Mouse (Mus musculus): ENCODE measurements around the gene Kcnk15. TPM values are rescaled to one million over a fixed set of nuclear protein-coding genes. Genes with fewer than 3 reads are reported as not detected.
A peak's percentile ranks its signal among the peaks of the same experiment; 100 is the strongest.

The Kcnk15 gene
- polyA plus RNA-seq, 1 experiment from 2014 or later: 0.30 TPM

DNA sequence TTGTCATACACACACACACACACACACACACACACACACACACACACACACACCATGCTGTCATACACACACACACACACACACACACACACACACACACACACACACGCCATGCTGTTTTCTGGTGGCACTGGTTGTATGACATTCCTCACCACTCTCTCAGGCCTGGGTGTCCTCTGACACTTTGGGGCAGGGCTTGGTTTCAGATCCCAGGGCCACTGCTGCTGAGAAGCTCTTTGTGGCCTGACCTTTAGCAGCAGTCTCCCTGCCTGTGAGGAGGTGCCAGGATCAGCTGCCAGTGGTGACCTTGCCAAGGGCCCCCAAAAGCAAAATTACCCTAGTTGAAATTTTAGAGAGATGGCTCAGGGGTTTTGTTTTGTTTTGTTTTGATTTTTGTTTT, 27.6 kb upstream of the Kcnk15 start:
- no peak overlapping the region for H3K9ac ChIP-seq (ENCODE audit: low read depth, low read length)
- H3K36me3 ChIP-seq (ENCODE audit: control insufficient read depth, insufficient read depth, low read length): no peaks in the 10 kb centered on the region
- 76% methylated on average over 1 of the region's 1 CpGs for WGBS
- H3K27me3 ChIP-seq (replicated peaks; ENCODE audit: control insufficient read depth, insufficient read depth, low read length): no peaks in the 10 kb centered on the region
- H3K4me1 ChIP-seq (ENCODE audit: control insufficient read depth, insufficient read depth, low read depth, low read length): no peaks in the 10 kb centered on the region
- H3K4me3 ChIP-seq (ENCODE audit: low read length): no peak overlapping the region
- ATAC-seq: no peak
- H3K9me3 ChIP-seq (ENCODE audit: control insufficient read depth, low read length): no peaks in the 10 kb centered on the region
- H3K27ac ChIP-seq (ENCODE audit: low read depth, low read length): no peak overlapping the region
- no peak overlapping the region for H3K4me2 ChIP-seq (ENCODE audit: low read length)

DNA sequence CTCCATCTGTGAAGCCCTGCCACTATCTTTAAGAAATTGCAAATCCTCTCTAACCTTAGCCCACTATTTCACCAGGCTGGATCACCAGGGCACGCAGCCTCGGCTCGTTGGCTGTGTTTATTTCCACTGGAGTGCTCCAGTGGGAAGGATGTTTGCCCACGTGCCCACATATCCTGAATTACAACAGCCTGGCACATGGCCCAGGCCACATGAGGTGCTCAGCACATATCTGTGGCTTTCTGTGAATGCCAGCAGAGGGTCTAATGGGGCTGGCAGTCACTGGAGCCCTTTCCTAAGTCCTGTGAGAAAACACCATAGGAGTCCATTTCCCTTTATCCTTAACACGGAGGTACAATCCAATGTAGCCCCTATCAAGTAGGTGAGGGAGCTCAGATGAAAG, 27.0 kb upstream of the Kcnk15 start:
- no peak for ATAC-seq
- Histone ChIP-seq H3K4me3 (ENCODE audit: low read length) (no peak overlapping the region), H3K27me3 (replicated peaks; ENCODE audit: control insufficient read depth, insufficient read depth, low read length) (no peaks in the 10 kb centered on the region), H3K4me1 (ENCODE audit: control insufficient read depth, insufficient read depth, low read depth, low read length) (no peaks in the 10 kb centered on the region), H3K36me3 (ENCODE audit: control insufficient read depth, insufficient read depth, low read length) (no peaks in the 10 kb centered on the region), H3K27ac (ENCODE audit: low read depth, low read length) (no peak overlapping the region), H3K9me3 (ENCODE audit: control insufficient read depth, low read length) (no peaks in the 10 kb centered on the region), H3K4me2 (ENCODE audit: low read length) (no peak overlapping the region), H3K9ac (ENCODE audit: low read depth, low read length) (no peak overlapping the region)
- WGBS: 51% methylated on average over 5 of the region's 5 CpGs

DNA sequence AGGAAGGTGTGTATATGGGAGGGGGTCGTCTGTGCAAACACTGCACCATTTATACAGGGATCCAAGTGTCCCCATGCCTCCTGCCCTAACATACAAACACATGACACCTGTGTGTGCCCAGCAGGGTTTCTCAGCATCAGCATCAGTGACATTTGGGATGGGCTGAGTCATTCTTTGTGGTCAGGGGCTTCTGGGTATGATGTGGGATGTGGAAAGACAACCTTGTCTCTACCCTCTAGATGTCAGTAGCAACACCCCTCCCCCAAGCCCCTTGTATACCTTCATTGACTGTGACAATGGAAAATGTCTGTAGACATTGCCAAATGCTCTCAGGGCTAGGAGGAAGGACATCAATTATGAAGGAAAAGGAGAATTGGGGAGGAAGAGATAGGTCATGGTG, 22.3 kb upstream of the Kcnk15 start:
- Histone ChIP-seq H3K36me3 (ENCODE audit: control insufficient read depth, insufficient read depth, low read length) (no peaks in the 10 kb centered on the region), H3K4me2 (ENCODE audit: low read length) (no peak overlapping the region), H3K27ac (ENCODE audit: low read depth, low read length) (no peak overlapping the region), H3K4me1 (ENCODE audit: control insufficient read depth, insufficient read depth, low read depth, low read length) (no peaks in the 10 kb centered on the region), H3K9me3 (ENCODE audit: control insufficient read depth, low read length) (no peaks in the 10 kb centered on the region), H3K27me3 (replicated peaks; ENCODE audit: control insufficient read depth, insufficient read depth, low read length) (no peaks in the 10 kb centered on the region), H3K9ac (ENCODE audit: low read depth, low read length) (no peak overlapping the region), H3K4me3 (ENCODE audit: low read length) (no peak overlapping the region)
- ATAC-seq: no peak
- 50% methylated on average over 1 of the region's 1 CpGs for whole genome bisulfite sequencing

DNA sequence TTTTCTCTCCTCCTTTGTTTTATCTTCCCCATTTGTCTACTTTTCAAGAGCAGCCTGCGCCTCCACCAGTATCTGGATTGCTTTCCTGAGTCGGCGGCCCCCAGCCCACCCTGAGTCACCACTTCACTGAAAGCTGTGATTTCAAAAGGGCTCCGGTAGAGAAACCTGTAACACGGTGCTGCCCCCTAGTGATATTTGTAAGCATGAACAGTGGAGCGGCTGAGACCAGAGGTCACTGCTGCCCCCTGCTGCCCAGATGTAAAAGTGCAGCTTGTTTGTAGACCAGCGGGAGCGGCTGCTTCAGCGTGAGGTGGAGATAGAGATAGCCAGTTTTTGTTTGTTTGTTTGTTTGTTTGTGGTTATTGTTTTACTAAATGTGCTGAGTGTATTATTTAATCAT, 15.4 kb upstream of the Kcnk15 start:
- H3K27ac ChIP-seq (ENCODE audit: low read depth, low read length): no peak overlapping the region
- 29% methylated on average over 9 of the region's 9 CpGs for WGBS
- H3K4me2 ChIP-seq (ENCODE audit: low read length): no peak overlapping the region
- no peak overlapping the region for H3K4me3 ChIP-seq (ENCODE audit: low read length)
- H3K27me3 ChIP-seq (replicated peaks; ENCODE audit: control insufficient read depth, insufficient read depth, low read length): no peaks in the 10 kb centered on the region
- no peaks in the 10 kb centered on the region for H3K36me3 ChIP-seq (ENCODE audit: control insufficient read depth, insufficient read depth, low read length)
- H3K9ac ChIP-seq (ENCODE audit: low read depth, low read length): no peak overlapping the region
- H3K9me3 ChIP-seq (ENCODE audit: control insufficient read depth, low read length): 0 out of 2 replicates have a peak, but pooled peaks cover 2% of the 10 kb centered on the region
- no peaks in the 10 kb centered on the region for H3K4me1 ChIP-seq (ENCODE audit: control insufficient read depth, insufficient read depth, low read depth, low read length)
- ATAC-seq: peak; percentile 70

DNA sequence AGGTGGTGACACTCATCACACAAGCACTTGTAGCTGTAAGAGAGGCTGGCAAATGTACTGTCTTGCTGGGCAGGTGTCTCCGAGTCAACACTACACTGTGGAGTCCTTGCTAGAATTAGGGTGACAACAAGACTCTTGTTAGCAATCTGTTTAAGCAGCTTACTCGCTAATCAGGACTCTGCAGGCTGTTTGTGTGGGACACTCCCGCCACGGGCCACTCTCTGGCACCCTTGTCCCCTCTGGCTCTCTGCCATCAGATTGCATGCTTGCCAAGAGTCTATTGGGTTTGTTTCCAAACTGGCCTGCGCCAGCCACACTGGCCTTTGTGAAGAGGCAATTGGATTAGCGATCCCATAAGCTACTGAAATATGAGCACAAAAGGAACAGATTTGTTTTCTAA, 13.9 kb upstream of the Kcnk15 start:
- Histone ChIP-seq H3K4me2 (ENCODE audit: low read length) (no peak overlapping the region), H3K9ac (ENCODE audit: low read depth, low read length) (no peak overlapping the region), H3K36me3 (ENCODE audit: control insufficient read depth, insufficient read depth, low read length) (no peaks in the 10 kb centered on the region), H3K4me3 (ENCODE audit: low read length) (no peak overlapping the region), H3K9me3 (ENCODE audit: control insufficient read depth, low read length) (0 out of 2 replicates have a peak, but pooled peaks cover 2% of the 10 kb centered on the region), H3K27me3 (replicated peaks; ENCODE audit: control insufficient read depth, insufficient read depth, low read length) (no peaks in the 10 kb centered on the region), H3K4me1 (ENCODE audit: control insufficient read depth, insufficient read depth, low read depth, low read length) (no peaks in the 10 kb centered on the region), H3K27ac (ENCODE audit: low read depth, low read length) (no peak overlapping the region)
- peak; percentile 71 for ATAC-seq
- 36% methylated on average over 6 of the region's 6 CpGs for WGBS

DNA sequence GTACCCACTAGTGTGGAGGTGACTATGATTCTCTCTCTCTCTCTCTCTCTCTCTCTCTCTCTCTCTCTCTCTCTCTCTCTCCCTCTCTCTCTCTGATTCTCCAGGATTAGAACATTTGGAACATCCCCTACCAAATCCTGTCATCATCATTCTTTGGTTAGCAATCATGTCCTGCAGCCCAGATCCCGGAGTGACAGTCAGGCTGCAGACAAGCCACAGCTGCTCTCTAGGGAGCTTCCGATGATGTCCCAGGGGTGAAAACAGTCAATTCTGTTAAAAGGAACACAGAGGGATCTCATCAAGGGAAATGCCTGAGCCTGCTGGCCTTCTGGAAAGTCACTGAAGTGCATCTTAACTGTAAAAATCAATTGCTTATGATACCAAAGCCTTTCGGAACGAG, 11.4 kb upstream of the Kcnk15 start:
- H3K4me1 ChIP-seq (ENCODE audit: control insufficient read depth, insufficient read depth, low read depth, low read length): no peaks in the 10 kb centered on the region
- no peaks in the 10 kb centered on the region for H3K36me3 ChIP-seq (ENCODE audit: control insufficient read depth, insufficient read depth, low read length)
- H3K27me3 ChIP-seq (replicated peaks; ENCODE audit: control insufficient read depth, insufficient read depth, low read length): no peaks in the 10 kb centered on the region
- no peaks in the 10 kb centered on the region for H3K9me3 ChIP-seq (ENCODE audit: control insufficient read depth, low read length)
- no peak for ATAC-seq
- WGBS: 66% methylated on average over 4 of the region's 4 CpGs
- no peak overlapping the region for H3K4me2 ChIP-seq (ENCODE audit: low read length)
- H3K4me3 ChIP-seq (ENCODE audit: low read length): no peak overlapping the region
- H3K9ac ChIP-seq (ENCODE audit: low read depth, low read length): no peak overlapping the region
- H3K27ac ChIP-seq (ENCODE audit: low read depth, low read length): no peak overlapping the region

DNA sequence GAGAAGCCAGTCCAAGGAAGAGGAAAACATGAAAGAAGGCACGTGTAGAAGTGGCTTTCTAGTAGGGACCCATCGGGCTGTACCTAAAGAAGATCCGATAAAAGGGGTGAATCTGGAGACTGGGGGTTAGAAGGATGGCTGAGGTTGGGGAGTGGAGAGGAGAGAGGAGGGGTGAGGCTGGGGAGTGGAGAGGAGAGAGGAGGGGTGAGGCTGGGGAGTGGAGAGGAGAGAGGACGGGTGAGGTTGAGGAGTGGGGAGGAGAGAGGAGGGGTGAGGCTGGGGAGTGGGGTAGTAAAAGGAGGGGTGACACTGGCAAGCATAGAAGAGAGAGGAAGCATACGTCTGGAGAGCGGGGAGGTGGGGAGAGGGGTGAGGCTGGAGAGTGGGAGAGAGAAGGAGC, 3.8 kb downstream of the Kcnk15 start:
- Histone ChIP-seq H3K4me3 (ENCODE audit: low read length) (no peak overlapping the region), H3K27me3 (replicated peaks; ENCODE audit: control insufficient read depth, insufficient read depth, low read length) (peaks cover 44% of the 10 kb centered on the region), H3K4me1 (ENCODE audit: control insufficient read depth, insufficient read depth, low read depth, low read length) (peaks cover 6% of the 10 kb centered on the region; the same call in 1 of the 2 replicates), H3K36me3 (ENCODE audit: control insufficient read depth, insufficient read depth, low read length) (no peaks in the 10 kb centered on the region), H3K9ac (ENCODE audit: low read depth, low read length) (no peak overlapping the region), H3K4me2 (ENCODE audit: low read length) (no peak overlapping the region), H3K9me3 (ENCODE audit: control insufficient read depth, low read length) (no peaks in the 10 kb centered on the region), H3K27ac (ENCODE audit: low read depth, low read length) (no peak overlapping the region)
- WGBS: 83% methylated on average over 6 of the region's 6 CpGs
- ATAC-seq: no peak

DNA sequence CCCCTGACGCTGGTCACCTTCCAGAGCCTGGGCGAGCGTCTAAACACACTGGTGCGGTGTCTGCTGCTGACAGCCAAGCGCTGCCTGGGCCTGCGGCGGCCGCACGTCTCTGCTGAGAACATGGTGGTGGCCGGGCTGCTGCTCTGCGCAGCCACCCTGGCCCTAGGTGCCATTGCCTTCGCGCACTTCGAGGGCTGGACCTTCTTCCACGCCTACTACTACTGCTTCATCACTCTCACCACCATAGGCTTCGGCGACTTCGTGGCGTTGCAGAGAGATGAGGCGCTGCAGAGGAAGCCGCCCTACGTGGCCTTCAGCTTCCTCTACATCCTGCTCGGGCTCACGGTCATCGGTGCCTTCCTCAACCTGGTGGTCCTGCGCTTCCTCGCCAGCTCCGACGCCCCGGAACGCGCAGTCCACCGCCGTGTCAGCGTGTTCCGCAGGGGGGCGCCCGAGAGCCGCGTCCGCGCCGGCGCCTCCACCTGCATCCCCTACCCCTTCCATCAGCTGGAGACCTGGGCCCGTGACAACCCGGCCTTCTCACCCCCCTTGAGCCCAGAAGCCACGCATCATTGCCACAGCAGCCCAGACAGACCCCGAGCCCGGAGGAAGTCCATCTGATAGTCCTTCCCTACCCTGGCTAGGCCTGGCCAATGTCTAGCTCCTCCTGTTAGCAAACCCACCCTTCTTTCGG, 5.0 kb downstream of the Kcnk15 start:
- Histone ChIP-seq H3K27ac (ENCODE audit: low read depth, low read length) (no peak overlapping the region), H3K4me3 (ENCODE audit: low read length) (peak overlapping the region; percentile 9; the same call in 1 of the 2 replicates), H3K9ac (ENCODE audit: low read depth, low read length) (peak overlapping the region; percentile 34), H3K4me2 (ENCODE audit: low read length) (peak overlapping the region; percentile 49), H3K4me1 (ENCODE audit: control insufficient read depth, insufficient read depth, low read depth, low read length) (peaks cover 6% of the 10 kb centered on the region; the same call in 1 of the 2 replicates), H3K36me3 (ENCODE audit: control insufficient read depth, insufficient read depth, low read length) (0 out of 2 replicates have a peak, but pooled peaks cover 6% of the 10 kb centered on the region), H3K27me3 (replicated peaks; ENCODE audit: control insufficient read depth, insufficient read depth, low read length) (peaks cover 37% of the 10 kb centered on the region), H3K9me3 (ENCODE audit: control insufficient read depth, low read length) (no peaks in the 10 kb centered on the region)
- peak; percentile 78 for ATAC-seq
- 15% methylated on average over 50 of the region's 50 CpGs for WGBS

DNA sequence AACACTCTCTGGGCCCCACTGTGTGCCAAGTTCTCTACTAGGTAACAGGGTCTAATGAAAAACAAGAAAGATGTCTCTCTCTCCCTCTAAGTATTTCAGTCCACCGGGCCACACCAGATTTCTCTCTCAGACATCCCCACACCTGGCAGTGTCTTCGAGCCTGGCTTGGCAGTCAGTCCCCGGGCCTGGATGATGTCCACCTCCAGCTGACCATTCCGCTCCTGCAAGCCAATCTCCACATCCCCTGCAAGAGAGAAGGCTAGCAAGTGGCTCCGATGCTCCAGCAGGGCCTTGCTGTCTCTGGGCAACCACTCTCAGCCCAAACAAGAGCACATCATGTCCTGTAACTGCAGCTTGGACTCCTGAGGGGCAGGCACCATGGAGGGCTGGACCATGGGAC, 11.9 kb downstream of the Kcnk15 start:
- H3K36me3 ChIP-seq (ENCODE audit: control insufficient read depth, insufficient read depth, low read length): 0 out of 2 replicates have a peak, but pooled peaks cover 8% of the 10 kb centered on the region
- no peak overlapping the region for H3K27ac ChIP-seq (ENCODE audit: low read depth, low read length)
- H3K27me3 ChIP-seq (replicated peaks; ENCODE audit: control insufficient read depth, insufficient read depth, low read length): no peaks in the 10 kb centered on the region
- no peak overlapping the region for H3K4me3 ChIP-seq (ENCODE audit: low read length)
- H3K4me2 ChIP-seq (ENCODE audit: low read length): no peak overlapping the region
- H3K9ac ChIP-seq (ENCODE audit: low read depth, low read length): no peak overlapping the region
- H3K9me3 ChIP-seq (ENCODE audit: control insufficient read depth, low read length): no peaks in the 10 kb centered on the region
- 89% methylated on average over 5 of the region's 5 CpGs for WGBS
- peaks cover 4% of the 10 kb centered on the region; the same call in 1 of the 2 replicates for H3K4me1 ChIP-seq (ENCODE audit: control insufficient read depth, insufficient read depth, low read depth, low read length)
- ATAC-seq: no peak

Measured in hindbrain, embryonic 16.5 days (tissue).